Mouse (Mus musculus) forebrain, embryonic 13.5 days (tissue): ENCODE data around the gene Otulin. TPM values are rescaled to one million over a fixed set of nuclear protein-coding genes. Genes with fewer than 3 reads are reported as not detected.

Experiments
- ATAC-seq: fragments of 200-750 bp; cut with Nextera tagmentation; 2 replicates; pipeline ENCODE4 v1.8.0; 2017
- H3K27ac ChIP-seq: fragments of 300-500 bp; sonication (generic); 2 replicates; pipeline ENCODE4 v1.5.1; 2015; ENCODE audit warnings: inconsistent platforms, mild to moderate bottlenecking, moderate library complexity
- H3K27me3 ChIP-seq: fragments of 300-500 bp; sonication (generic); 2 replicates; pipeline ENCODE4 v1.6.1; 2015; ENCODE audit warnings: mild to moderate bottlenecking, inconsistent platforms
- H3K36me3 ChIP-seq: fragments of 300-500 bp; sonication (generic); 2 replicates; pipeline ENCODE4 v1.6.1; 2015; ENCODE audit warnings: mild to moderate bottlenecking, inconsistent platforms; ENCODE audit not compliant: poor library complexity, severe bottlenecking
- H3K4me1 ChIP-seq: fragments of 300-500 bp; sonication (generic); 2 replicates; pipeline ENCODE4 v1.6.1; 2015; ENCODE audit warnings: inconsistent platforms
- H3K4me2 ChIP-seq: fragments of 300-500 bp; sonication (generic); 2 replicates; pipeline ENCODE4 v1.6.1; 2015; ENCODE audit warnings: inconsistent platforms, mild to moderate bottlenecking, moderate library complexity
- H3K4me3 ChIP-seq: fragments of 300-500 bp; sonication (generic); 2 replicates; pipeline ENCODE4 v1.5.1; 2015; ENCODE audit warnings: mild to moderate bottlenecking, inconsistent platforms
- H3K9ac ChIP-seq: fragments of 300-500 bp; sonication (generic); 2 replicates; pipeline ENCODE4 v1.6.1; 2015; ENCODE audit warnings: mild to moderate bottlenecking, inconsistent platforms
- H3K9me3 ChIP-seq: fragments of 300-500 bp; sonication (generic); replicated peaks from 2 replicates; pipeline ENCODE4 v1.6.1; 2016; ENCODE audit warnings: inconsistent platforms
- WGBS: fragments of 180-500 bp; shearing (Covaris S2); methylation state at CpG from one replicate; pipeline ENCODE4 v1.1.7; 2015; 5-methylcytosine and 5-hydroxymethylcytosine counted together
- polyA plus RNA-seq: library from polyadenylated mRNA; unstranded; fragments of >200 nt; fragmentation: Nextera tagmentation; extraction: Ambion mirVana; gene quantifications from 2 replicates; pipeline ENCODE4 v1.2.1, GENCODE M21; 2015

Otulin gene
- polyA plus RNA-seq, 1 experiment from 2014 or later = 29.2 TPM

DNA sequence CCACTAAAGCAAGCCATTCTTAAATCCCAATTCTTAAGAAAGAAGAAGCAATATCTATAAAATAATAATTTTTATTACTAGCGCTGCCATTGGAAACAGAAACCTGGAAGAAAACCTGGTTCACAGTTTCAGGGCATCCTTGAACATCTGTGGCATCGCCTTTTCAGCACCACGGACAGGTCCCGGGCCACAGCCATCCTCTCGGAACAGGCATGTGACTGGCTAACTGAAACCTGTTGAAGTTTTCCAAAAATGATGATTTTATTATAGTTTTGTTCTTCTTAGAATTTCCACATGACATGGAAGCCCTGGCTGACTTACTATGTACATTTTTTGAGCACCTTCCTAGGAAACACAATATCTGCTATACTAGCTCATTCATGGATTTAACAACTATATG is 24.5 kb upstream of the Otulin start:
- Histone ChIP-seq H3K27me3 (no peaks in the 10 kb centered on the region), H3K9me3 (no peaks in the 10 kb centered on the region), H3K27ac (no peak overlapping the region), H3K4me2 (no peak overlapping the region), H3K36me3 (no peaks in the 10 kb centered on the region), H3K9ac (no peak overlapping the region), H3K4me1 (no peaks in the 10 kb centered on the region), H3K4me3 (no peak overlapping the region)
- ATAC-seq = no peak
- WGBS = 26% methylated on average over 5 of the region's 5 CpGs

DNA sequence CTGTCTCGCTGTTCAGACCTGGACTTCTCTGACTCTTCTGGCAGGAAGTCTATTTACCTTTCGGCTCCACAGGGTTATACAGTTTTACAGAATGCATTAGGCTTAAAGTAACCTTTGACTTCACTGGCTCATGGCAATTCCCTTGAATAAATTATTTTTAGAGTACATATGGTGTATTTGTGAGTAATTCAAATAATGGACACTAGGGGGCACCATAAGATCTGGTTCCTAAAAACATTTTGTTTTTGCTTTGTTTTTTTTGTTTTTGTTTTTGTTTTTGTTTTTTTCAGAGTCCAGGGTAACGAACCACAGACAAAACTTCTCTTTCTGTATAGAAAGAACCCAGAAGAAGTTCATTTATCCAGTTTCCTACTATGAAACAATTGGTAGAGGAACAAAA is 17.2 kb upstream of the Otulin start:
- H3K4me2 ChIP-seq = no peak overlapping the region
- H3K4me1 ChIP-seq = no peaks in the 10 kb centered on the region

DNA sequence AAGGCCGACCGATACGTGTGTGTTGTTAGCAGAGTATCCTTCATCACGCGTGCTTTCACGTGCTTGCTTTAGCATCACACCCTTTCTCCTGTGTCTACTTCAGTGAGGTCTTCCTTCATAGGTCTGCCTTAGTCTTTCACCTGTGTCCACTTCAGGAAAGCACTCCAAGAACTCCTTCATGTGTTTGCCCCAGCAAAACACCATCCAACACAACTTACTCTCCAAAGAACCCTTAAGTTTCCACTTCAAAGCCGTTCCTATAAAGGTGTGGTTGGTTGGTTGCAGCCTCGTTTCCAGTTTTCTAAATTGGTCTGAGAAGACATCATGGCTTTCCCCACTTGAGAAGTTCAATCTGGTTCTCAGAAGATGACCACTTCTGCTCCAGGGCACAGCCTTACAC is 16.2 kb upstream of the Otulin start:
- H3K4me1 ChIP-seq = no peaks in the 10 kb centered on the region
- no peaks in the 10 kb centered on the region for H3K9me3 ChIP-seq
- H3K4me2 ChIP-seq = no peak overlapping the region
- H3K27me3 ChIP-seq = no peaks in the 10 kb centered on the region
- 96% methylated on average over 8 of the region's 8 CpGs for WGBS
- no peak overlapping the region for H3K27ac ChIP-seq
- no peaks in the 10 kb centered on the region for H3K36me3 ChIP-seq
- no peak overlapping the region for H3K9ac ChIP-seq
- no peak for ATAC-seq
- H3K4me3 ChIP-seq = no peak overlapping the region

More for the DNA sequence above, 17.2 kb upstream of the Otulin start:
- H3K9ac ChIP-seq = no peak overlapping the region
- H3K9me3 ChIP-seq = no peaks in the 10 kb centered on the region
- peak; percentile 6; the same call in 1 of the 2 replicates for ATAC-seq
- no peaks in the 10 kb centered on the region for H3K27me3 ChIP-seq
- no peak overlapping the region for H3K27ac ChIP-seq
- H3K36me3 ChIP-seq = no peaks in the 10 kb centered on the region
- no peak overlapping the region for H3K4me3 ChIP-seq
- 52% methylated on average over 3 of the region's 3 CpGs for WGBS

DNA sequence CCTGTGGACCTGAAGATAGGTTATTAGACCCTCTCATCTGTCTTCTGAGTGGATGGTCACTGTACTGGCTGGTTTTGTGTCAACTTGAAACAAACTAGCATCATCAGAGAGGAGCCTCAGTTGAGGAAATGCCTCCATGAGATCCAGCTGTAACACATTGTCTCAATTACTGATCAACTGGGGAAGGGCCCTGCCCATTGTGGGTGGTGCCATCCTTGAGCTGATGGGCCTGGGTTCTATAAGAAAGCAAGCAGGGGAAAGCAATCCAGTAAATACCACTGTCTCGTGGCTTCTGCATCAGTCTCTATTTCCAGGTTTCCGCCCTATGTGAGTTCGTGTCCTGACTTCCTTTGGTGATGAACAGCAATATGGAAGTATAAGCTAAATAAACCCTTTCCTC is 14.8 kb upstream of the Otulin start:
- Histone ChIP-seq H3K4me3 (no peak overlapping the region), H3K36me3 (no peaks in the 10 kb centered on the region), H3K4me2 (no peak overlapping the region), H3K27me3 (no peaks in the 10 kb centered on the region), H3K9ac (no peak overlapping the region), H3K9me3 (no peaks in the 10 kb centered on the region), H3K4me1 (no peaks in the 10 kb centered on the region), H3K27ac (no peak overlapping the region)
- WGBS = 93% methylated on average over 3 of the region's 3 CpGs
- ATAC-seq = no peak

DNA sequence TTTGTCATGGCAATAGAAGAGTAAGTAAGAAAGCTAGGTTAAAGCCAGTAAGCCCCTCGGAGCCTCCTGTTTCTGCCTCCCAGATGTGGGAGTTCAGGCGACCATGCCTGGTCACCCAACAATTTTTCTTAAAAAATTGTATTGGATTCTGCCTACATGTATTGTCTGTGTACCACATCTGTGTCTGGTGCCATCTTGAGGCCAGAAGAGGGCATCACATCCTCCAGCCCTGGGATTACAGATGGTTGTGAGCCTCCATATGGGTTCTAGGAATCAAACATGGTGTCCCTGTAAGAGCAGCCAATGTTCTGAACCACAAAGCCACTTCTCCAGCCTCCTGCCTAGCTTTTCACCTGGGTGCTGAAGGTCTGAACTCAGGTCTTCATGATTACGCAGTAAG is 12.4 kb upstream of the Otulin start:
- WGBS = 89% methylated on average over 3 of the region's 3 CpGs
- no peaks in the 10 kb centered on the region for H3K36me3 ChIP-seq
- H3K4me1 ChIP-seq = no peaks in the 10 kb centered on the region
- no peak for ATAC-seq
- H3K4me2 ChIP-seq = no peak overlapping the region
- H3K4me3 ChIP-seq = no peak overlapping the region
- no peak overlapping the region for H3K27ac ChIP-seq
- H3K9me3 ChIP-seq = no peaks in the 10 kb centered on the region
- no peaks in the 10 kb centered on the region for H3K27me3 ChIP-seq
- H3K9ac ChIP-seq = no peak overlapping the region

DNA sequence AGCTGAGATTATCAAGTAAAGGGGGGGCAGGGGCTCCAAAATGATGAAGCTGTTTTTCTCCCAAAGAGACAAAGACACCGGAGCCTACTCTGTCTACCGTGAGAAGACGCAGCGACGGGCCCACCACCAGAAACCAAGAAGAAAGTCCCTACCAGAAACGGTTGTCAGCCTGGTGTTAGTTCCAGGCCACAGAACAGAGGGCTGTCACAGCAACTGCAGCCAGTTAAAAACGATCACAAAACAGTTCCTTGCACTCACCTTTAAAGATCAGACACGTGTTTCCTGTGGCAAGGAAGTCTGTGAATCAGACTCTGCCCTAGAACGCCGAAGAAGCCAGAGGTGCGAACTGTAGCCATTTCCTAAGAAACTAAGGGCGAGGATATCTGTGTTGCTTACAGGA is 10.7 kb upstream of the Otulin start:
- Histone ChIP-seq H3K27ac (no peak overlapping the region), H3K4me2 (no peak overlapping the region), H3K4me3 (no peak overlapping the region), H3K4me1 (no peaks in the 10 kb centered on the region), H3K9me3 (no peaks in the 10 kb centered on the region), H3K36me3 (no peaks in the 10 kb centered on the region), H3K27me3 (no peaks in the 10 kb centered on the region), H3K9ac (no peak overlapping the region)
- no peak for ATAC-seq
- 81% methylated on average over 12 of the region's 12 CpGs for WGBS

DNA sequence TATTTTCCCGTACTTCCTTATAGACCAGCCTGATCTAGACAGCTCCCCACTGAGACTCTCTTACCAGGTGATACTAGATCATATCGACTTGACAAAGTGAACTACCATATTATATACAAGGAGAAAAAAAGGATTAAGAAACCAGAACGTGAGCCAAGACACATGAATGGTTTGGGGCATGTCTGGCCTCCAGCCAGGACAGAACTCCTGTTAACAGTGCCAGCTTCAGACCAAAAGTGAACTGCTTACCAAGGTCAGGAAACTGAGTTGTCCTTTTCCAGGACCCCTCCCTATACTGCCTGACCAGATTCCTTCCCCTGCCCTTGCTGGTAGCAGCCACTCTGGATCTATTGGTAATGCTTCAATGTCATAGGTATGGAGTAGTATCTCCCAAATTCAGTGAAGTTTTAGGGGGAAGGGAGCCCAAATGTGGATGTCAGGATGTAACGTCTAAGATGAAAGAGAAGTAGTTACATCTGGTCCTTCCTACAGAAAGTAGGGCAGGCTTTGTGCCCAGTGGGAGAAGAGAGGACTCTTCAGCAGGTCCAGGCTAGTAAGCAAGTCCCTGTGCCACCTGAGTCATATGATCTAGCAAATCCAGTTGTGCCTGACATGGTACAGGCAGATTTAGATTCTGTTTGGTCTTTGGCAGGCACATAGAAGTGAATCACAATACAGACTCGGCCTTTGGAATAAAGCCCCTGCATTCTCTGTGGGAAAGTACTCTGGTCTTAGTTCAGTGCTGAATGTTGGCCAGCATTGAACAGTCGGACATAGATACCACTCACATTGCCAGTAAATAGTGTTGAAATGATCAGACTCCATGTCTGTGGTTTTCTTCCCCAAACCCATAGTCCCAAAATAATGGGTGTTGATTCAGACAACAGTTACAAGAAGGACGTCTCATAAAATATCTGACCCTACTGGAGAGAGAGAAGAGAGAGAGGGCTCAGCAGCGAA is 3.7 kb upstream of the Otulin start:
- no peak overlapping the region for H3K4me2 ChIP-seq
- no peak overlapping the region for H3K27ac ChIP-seq
- H3K9ac ChIP-seq = no peak overlapping the region
- WGBS = 76% methylated on average over 8 of the region's 8 CpGs
- H3K9me3 ChIP-seq = no peaks in the 10 kb centered on the region
- H3K36me3 ChIP-seq = no peaks in the 10 kb centered on the region
- no peak overlapping the region for H3K4me3 ChIP-seq
- H3K27me3 ChIP-seq = no peaks in the 10 kb centered on the region
- no peak for ATAC-seq
- H3K4me1 ChIP-seq = peaks cover 13% of the 10 kb centered on the region

DNA sequence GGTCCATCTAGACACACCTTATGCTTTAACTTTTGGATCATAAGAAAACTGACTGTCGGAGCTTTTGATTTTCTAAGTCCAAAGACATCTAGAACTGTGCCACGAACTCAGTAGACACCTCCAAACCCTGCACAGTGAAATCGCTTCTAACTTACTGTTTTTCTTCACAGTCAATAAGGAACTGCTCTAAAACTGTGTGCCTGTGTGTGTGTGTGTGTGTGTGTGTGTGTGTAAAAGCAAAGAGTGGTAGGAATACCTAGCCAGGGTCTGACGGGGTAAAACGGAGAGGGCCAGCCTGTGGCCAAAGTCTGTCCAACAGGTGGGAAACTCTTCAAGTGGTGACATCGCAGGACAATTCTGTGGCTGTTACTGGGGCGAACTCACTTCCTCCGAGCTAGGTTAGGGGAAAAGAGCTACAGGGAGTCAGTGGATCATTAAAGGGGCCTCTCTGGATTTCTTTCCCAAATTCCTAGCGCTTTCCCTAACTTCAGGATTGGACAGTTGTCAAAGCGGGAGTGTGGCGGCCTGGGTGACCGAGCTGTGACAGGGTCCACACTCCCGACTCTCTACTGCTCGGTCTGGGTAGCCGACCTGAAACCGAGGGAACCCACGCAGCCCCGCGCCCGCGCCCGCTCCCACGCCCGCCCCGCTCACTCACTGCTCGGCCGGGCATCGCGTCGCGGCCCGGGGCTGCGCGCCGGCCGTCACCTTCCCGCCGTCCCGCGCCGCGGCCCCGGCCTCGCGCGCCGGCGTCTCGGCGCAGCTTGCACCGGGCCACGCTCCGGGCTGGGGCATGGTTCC is 493 bp downstream of the Otulin start:
- peak overlapping the region; percentile 80 for H3K9ac ChIP-seq
- ATAC-seq = peak; percentile 83
- peak overlapping the region; percentile 88 for H3K4me2 ChIP-seq
- H3K36me3 ChIP-seq = peaks cover 16% of the 10 kb centered on the region
- peak overlapping the region; percentile 83 for H3K4me3 ChIP-seq
- H3K27ac ChIP-seq = peak overlapping the region; percentile 27; the same call in 1 of the 2 replicates
- no peaks in the 10 kb centered on the region for H3K9me3 ChIP-seq
- no peaks in the 10 kb centered on the region for H3K27me3 ChIP-seq
- WGBS = 2% methylated on average over 25 of the region's 53 CpGs
- peaks cover 30% of the 10 kb centered on the region for H3K4me1 ChIP-seq

DNA sequence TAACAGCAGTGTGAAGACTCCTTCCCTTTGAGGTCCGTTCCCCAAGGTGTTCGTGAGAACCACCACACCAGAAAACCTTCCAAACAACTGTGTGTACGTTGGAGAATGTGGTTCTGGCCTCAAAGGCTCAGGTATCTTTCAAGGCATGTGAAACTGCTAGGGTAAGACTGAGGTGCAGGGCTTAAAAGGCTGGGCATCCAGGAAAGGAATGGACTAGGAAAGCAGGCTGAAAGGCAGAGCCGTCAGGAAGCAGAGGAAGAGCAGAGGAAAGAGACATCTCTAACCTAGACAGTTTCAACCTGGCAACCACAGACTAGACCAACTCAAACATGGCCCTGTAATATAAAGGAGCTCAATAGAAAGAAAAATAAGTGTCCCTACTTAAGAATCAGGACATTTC is 1.4 kb downstream of the Otulin start:
- 67% methylated on average over 4 of the region's 4 CpGs for WGBS
- H3K4me3 ChIP-seq = peak overlapping the region; percentile 83; the same call in 1 of the 2 replicates
- peak overlapping the region; percentile 34; the same call in 1 of the 2 replicates for H3K9ac ChIP-seq

DNA sequence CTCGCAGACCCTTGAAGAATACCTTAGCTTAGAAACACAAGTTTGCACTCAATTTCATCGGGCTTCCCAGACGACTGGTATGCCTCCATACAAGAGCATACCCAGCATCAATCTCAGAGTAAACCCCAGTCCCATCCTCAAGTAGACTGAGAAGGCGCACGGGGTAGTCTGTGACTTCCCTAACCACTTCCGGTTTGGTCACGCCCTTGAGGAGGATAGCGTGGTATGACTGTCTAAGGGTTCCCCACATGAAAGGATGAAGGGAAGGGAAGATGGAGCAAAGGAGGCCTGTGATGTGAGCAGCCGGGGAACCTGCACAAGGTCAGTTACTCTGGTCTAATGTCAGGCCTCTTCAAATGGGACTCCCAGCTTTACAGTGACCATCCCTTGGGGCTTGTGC is 2.7 kb downstream of the Otulin start:
- Histone ChIP-seq H3K27me3 (no peaks in the 10 kb centered on the region), H3K27ac (no peak overlapping the region), H3K9ac (no peak overlapping the region), H3K36me3 (peaks cover 20% of the 10 kb centered on the region), H3K4me3 (no peak overlapping the region), H3K9me3 (no peaks in the 10 kb centered on the region), H3K4me1 (peaks cover 30% of the 10 kb centered on the region), H3K4me2 (no peak overlapping the region)
- 95% methylated on average over 9 of the region's 9 CpGs for WGBS
- no peak for ATAC-seq

More for the DNA sequence above, 1.4 kb downstream of the Otulin start:
- H3K27ac ChIP-seq = no peak overlapping the region
- peak overlapping the region; percentile 88 for H3K4me2 ChIP-seq
- peaks cover 30% of the 10 kb centered on the region for H3K4me1 ChIP-seq
- no peak for ATAC-seq
- no peaks in the 10 kb centered on the region for H3K27me3 ChIP-seq
- no peaks in the 10 kb centered on the region for H3K9me3 ChIP-seq
- H3K36me3 ChIP-seq = peaks cover 16% of the 10 kb centered on the region

DNA sequence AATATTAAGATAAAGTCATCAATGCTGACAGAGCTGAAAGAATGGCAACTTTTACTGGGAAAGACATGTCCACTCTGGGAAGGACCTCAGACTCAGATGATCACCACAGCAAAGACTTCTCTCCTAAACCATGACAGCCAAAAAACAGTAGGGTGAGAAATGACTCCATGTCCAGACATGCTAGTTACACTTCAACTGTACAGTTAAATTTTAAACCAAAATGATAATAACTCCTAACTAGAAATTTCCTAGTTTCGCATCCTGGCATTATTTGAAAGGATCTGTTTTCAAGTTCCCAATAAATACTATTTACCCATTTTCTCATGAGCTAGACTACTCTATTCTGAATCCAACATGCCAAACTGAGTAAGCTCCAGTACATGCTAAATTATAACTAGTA is 4.2 kb downstream of the Otulin start:
- WGBS = 93% methylated on average over 1 of the region's 1 CpGs
- Histone ChIP-seq H3K4me3 (no peak overlapping the region), H3K9ac (no peak overlapping the region), H3K27ac (no peak overlapping the region), H3K4me2 (no peak overlapping the region), H3K9me3 (no peaks in the 10 kb centered on the region), H3K36me3 (peaks cover 31% of the 10 kb centered on the region), H3K4me1 (peaks cover 30% of the 10 kb centered on the region), H3K27me3 (no peaks in the 10 kb centered on the region)
- ATAC-seq = no peak

DNA sequence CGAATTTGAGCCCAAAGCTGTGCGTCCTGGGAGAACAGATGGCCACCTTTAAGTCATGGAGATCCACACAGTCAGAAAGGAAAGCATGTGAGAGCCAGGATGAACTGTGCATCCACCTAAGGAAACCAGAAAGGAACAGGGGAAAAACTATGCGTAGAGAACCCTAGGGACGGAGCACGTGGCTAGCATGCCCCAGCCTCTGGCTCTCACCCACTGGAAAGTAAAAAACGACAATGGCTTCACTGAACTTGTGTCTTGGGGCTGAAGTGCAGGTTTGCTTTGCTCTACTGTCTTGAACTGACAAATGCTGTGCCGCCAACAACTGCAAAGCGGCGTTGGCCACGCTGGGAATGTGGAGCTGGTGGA is 4.6 kb downstream of the Otulin start:
- no peaks in the 10 kb centered on the region for H3K9me3 ChIP-seq
- no peak overlapping the region for H3K9ac ChIP-seq
- H3K4me2 ChIP-seq = no peak overlapping the region
- H3K27ac ChIP-seq = no peak overlapping the region
- ATAC-seq = no peak
- H3K27me3 ChIP-seq = no peaks in the 10 kb centered on the region
- H3K4me3 ChIP-seq = no peak overlapping the region
- WGBS = 87% methylated on average over 10 of the region's 10 CpGs
- H3K4me1 ChIP-seq = peaks cover 26% of the 10 kb centered on the region
- H3K36me3 ChIP-seq = peaks cover 35% of the 10 kb centered on the region
